Comparison of ENCODE assay signal across 8 mouse cellular contexts in genomic region chr15:98987077-98987630, GRCm38 (mm10). TPM values are rescaled to one million over a fixed set of nuclear protein-coding genes. Genes with fewer than 3 reads are reported as not detected.
DNase-seq lines count a peak whose midpoint lies in the region; ATAC-seq and TF ChIP-seq lines count a peak whose summit lies in the region.

No protein-coding gene starts in this region.

- peak overlapping the region; percentile 56 for H3K4me2 ChIP-seq in forebrain, embryonic 15.5 days (replicated peaks)
- 0 out of 2 replicates have a peak overlapping the region, but pooled peaks have one; percentile 2 for H3K4me2 ChIP-seq in stomach, embryonic 14.5 days (replicated peaks; ENCODE audit: low read depth, low read length)

- no peaks in the 10 kb centered on the region for H3K36me3 ChIP-seq in spleen, adult 2 months (ENCODE audit: control insufficient read depth, insufficient read depth, low read length)
- H3K36me3 ChIP-seq in forebrain, embryonic 15.5 days, result no peaks in the 10 kb centered on the region
- no peaks in the 10 kb centered on the region for H3K36me3 ChIP-seq in limb, embryonic 10.5 days
- H3K36me3 ChIP-seq in stomach, embryonic 14.5 days (ENCODE audit: control insufficient read depth, insufficient read depth, low read length), result no peaks in the 10 kb centered on the region
- H3K36me3 ChIP-seq in thymus, adult 2 months (ENCODE audit: control insufficient read depth, insufficient read depth, low read length), result no peaks in the 10 kb centered on the region

- no peak overlapping the region for H3K4me3 ChIP-seq in spleen, adult 2 months (ENCODE audit: extremely low read depth, insufficient read depth, insufficient read length)
- H3K4me3 ChIP-seq in forebrain, embryonic 15.5 days, result peak overlapping the region; percentile 48
- no peak overlapping the region for H3K4me3 ChIP-seq in limb, embryonic 10.5 days
- no peak overlapping the region for H3K4me3 ChIP-seq in stomach, embryonic 14.5 days (ENCODE audit: low read depth, low read length)
- no peak overlapping the region for H3K4me3 ChIP-seq in thymus, adult 2 months (ENCODE audit: control insufficient read depth, insufficient read depth, low read length)

- ATAC-seq in forebrain, embryonic 15.5 days (replicated peaks), result no peak
- no peak for ATAC-seq in stomach, embryonic 14.5 days (ENCODE audit: insufficient number of reproducible peaks, insufficient read depth, low FRiP score, low read depth)
- no peak for ATAC-seq in erythroid progenitor cell, adult 5-6 weeks (replicated peaks; ENCODE audit: low FRiP score, poor library complexity, severe bottlenecking)
- ATAC-seq in CD4-positive, CD25-positive, alpha-beta regulatory T cell, adult 4 months, result no peak

- H3K9me3 ChIP-seq in forebrain, embryonic 15.5 days, result no peaks in the 10 kb centered on the region
- no peaks in the 10 kb centered on the region for H3K9me3 ChIP-seq in limb, embryonic 10.5 days (replicated peaks)
- no peaks in the 10 kb centered on the region for H3K9me3 ChIP-seq in stomach, embryonic 14.5 days (ENCODE audit: control insufficient read depth, low read depth, low read length)

- peak overlapping the region; percentile 48; the same call in 1 of the 2 replicates for H3K27ac ChIP-seq in spleen, adult 2 months (ENCODE audit: insufficient read depth, low read length)
- peak overlapping the region; percentile 98 for H3K27ac ChIP-seq in forebrain, embryonic 15.5 days (replicated peaks)
- H3K27ac ChIP-seq in limb, embryonic 10.5 days, result peak overlapping the region; percentile 46; the same call in 1 of the 2 replicates
- H3K27ac ChIP-seq in stomach, embryonic 14.5 days (ENCODE audit: low read length), result peak overlapping the region; percentile 73; the same call in 1 of the 2 replicates
- H3K27ac ChIP-seq in thymus, adult 2 months (ENCODE audit: control insufficient read depth, insufficient read depth, low read length), result no peak overlapping the region

- peaks cover 4% of the 10 kb centered on the region for H3K4me1 ChIP-seq in spleen, adult 2 months (ENCODE audit: control insufficient read depth, insufficient read depth, insufficient read length)
- H3K4me1 ChIP-seq in forebrain, embryonic 15.5 days, result peaks cover 88% of the 10 kb centered on the region
- peaks cover 77% of the 10 kb centered on the region for H3K4me1 ChIP-seq in limb, embryonic 10.5 days
- peaks cover 25% of the 10 kb centered on the region for H3K4me1 ChIP-seq in stomach, embryonic 14.5 days (ENCODE audit: control insufficient read depth, insufficient read depth, low read length)
- H3K4me1 ChIP-seq in thymus, adult 2 months (replicated peaks; ENCODE audit: control insufficient read depth, insufficient read depth, low read length), result peaks cover 4% of the 10 kb centered on the region

- peak overlapping the region; percentile 84 for H3K9ac ChIP-seq in forebrain, embryonic 15.5 days (replicated peaks)
- no peak overlapping the region for H3K9ac ChIP-seq in stomach, embryonic 14.5 days (replicated peaks; ENCODE audit: low read depth, low read length)

- no peak for DNase-seq in spleen, adult 2 months (ENCODE audit: low read depth in 1 of 2, low spot score in 2 of 2)
- no peak for DNase-seq in spleen, postnatal 14 days (ENCODE audit: low spot score in 2 of 2)
- DNase-seq in limb, embryonic 10.5 days (ENCODE audit: low spot score), result no peak
- DNase-seq in thymus, adult 2 months, result no peak

- TF ChIP-seq CTCF in spleen, adult 2 months (IDR thresholded peaks at IDR 0.05; ENCODE audit: extremely low read depth, insufficient read depth, insufficient read length, insufficient replicate concordance), result no peak
- no peak for TF ChIP-seq CTCF in thymus, adult 2 months (IDR thresholded peaks at IDR 0.05; ENCODE audit: borderline replicate concordance, control insufficient read depth, extremely low read depth, insufficient read depth, low read length, poor library complexity)

- H3K27me3 ChIP-seq in spleen, adult 2 months (ENCODE audit: control insufficient read depth, insufficient read depth, low read length), result no peaks in the 10 kb centered on the region
- no peaks in the 10 kb centered on the region for H3K27me3 ChIP-seq in forebrain, embryonic 15.5 days
- H3K27me3 ChIP-seq in limb, embryonic 10.5 days (ENCODE audit: low read depth, poor library complexity, severe bottlenecking), result peaks cover 15% of the 10 kb centered on the region
- H3K27me3 ChIP-seq in stomach, embryonic 14.5 days (ENCODE audit: control insufficient read depth, insufficient read depth, low read length), result no peaks in the 10 kb centered on the region
- H3K27me3 ChIP-seq in thymus, adult 2 months (ENCODE audit: control insufficient read depth, insufficient read depth, low read length), result no peaks in the 10 kb centered on the region

- 91% methylated on average over 7 of the region's 7 CpGs for WGBS in spleen, adult 2 months
- 6% methylated on average over 7 of the region's 7 CpGs for WGBS in forebrain, embryonic 15.5 days
- 42% methylated on average over 7 of the region's 7 CpGs for WGBS in limb, embryonic 10.5 days
- 36% methylated on average over 7 of the region's 7 CpGs for WGBS in stomach, embryonic 14.5 days
- WGBS in thymus, adult 2 months, result 91% methylated on average over 7 of the region's 7 CpGs

- no peak for TF ChIP-seq POLR2A in spleen, adult 2 months (IDR thresholded peaks at IDR 0.05; ENCODE audit: low read depth, low read length)
- TF ChIP-seq POLR2A in thymus, adult 2 months (IDR thresholded peaks at IDR 0.05; ENCODE audit: control insufficient read depth, extremely low read depth, insufficient read depth, low read length, poor library complexity), result no peak

RNA-seq across cellular contexts. Expression of gene Tuba1a, which starts 33.7 kb away (rescaled TPM):
- polyA plus RNA-seq in spleen, adult 2 months (2012; rRNA removed), result 116 and 126 TPM in 2 replicates
- 14,933 and 15,115 TPM in 2 replicates for polyA plus RNA-seq in forebrain, embryonic 15.5 days (2015; fragmentation: Nextera tagmentation; extraction: Ambion mirVana)
- polyA plus RNA-seq in limb, embryonic 10.5 days (2016; fragmentation: Nextera tagmentation; extraction: Ambion mirVana), result 1,294 and 1,475 TPM in 2 replicates
- 1,231 and 1,258 TPM in 2 replicates for polyA plus RNA-seq in stomach, embryonic 14.5 days (2014; fragmentation: Nextera tagmentation; extraction: Ambion mirVana)
- 6.5 and 38.1 TPM in 2 replicates for total RNA-seq in erythroid progenitor cell, adult 5-6 weeks (2015; ENCODE audit: low replicate concordance)
- total RNA-seq in erythroid progenitor cell, adult 5-6 weeks (2017; ENCODE audit: low replicate concordance), result 5.9 and 9.6 TPM in 2 replicates
- 100 to 1,000 TPM; 212 to 259 TPM for polyA plus RNA-seq in CD4-positive, CD25-positive, alpha-beta regulatory T cell, adult 4 months (2017; shearing (Covaris generic))
- 373 and 432 TPM in 2 replicates for polyA plus RNA-seq in thymus, adult 2 months (2012; rRNA removed)

RNA-seq across cellular contexts. Expression of gene Gm49450, which starts 33.8 kb away (rescaled TPM):
- polyA plus RNA-seq in spleen, adult 2 months (2012; rRNA removed), result 16.3 and 63.6 TPM in 2 replicates
- polyA plus RNA-seq in forebrain, embryonic 15.5 days (2015; fragmentation: Nextera tagmentation; extraction: Ambion mirVana), result not detected in 2 replicates
- not detected in 2 replicates for polyA plus RNA-seq in limb, embryonic 10.5 days (2016; fragmentation: Nextera tagmentation; extraction: Ambion mirVana)
- not detected in 2 replicates for polyA plus RNA-seq in stomach, embryonic 14.5 days (2014; fragmentation: Nextera tagmentation; extraction: Ambion mirVana)
- not detected in 2 replicates for total RNA-seq in erythroid progenitor cell, adult 5-6 weeks (2015; ENCODE audit: low replicate concordance)
- not detected in 2 replicates for total RNA-seq in erythroid progenitor cell, adult 5-6 weeks (2017; ENCODE audit: low replicate concordance)
- not detected for polyA plus RNA-seq in CD4-positive, CD25-positive, alpha-beta regulatory T cell, adult 4 months (2017; shearing (Covaris generic))
- polyA plus RNA-seq in thymus, adult 2 months (2012; rRNA removed), result 82.1 and 153 TPM in 2 replicates

RNA-seq across cellular contexts. Expression of gene Tuba1c, which starts 42.5 kb away (rescaled TPM):
- polyA plus RNA-seq in spleen, adult 2 months (2012; rRNA removed), result 119 and 126 TPM in 2 replicates
- polyA plus RNA-seq in forebrain, embryonic 15.5 days (2015; fragmentation: Nextera tagmentation; extraction: Ambion mirVana), result 45.7 and 53.5 TPM in 2 replicates
- polyA plus RNA-seq in limb, embryonic 10.5 days (2016; fragmentation: Nextera tagmentation; extraction: Ambion mirVana), result 133 and 138 TPM in 2 replicates
- polyA plus RNA-seq in stomach, embryonic 14.5 days (2014; fragmentation: Nextera tagmentation; extraction: Ambion mirVana), result 191 and 203 TPM in 2 replicates
- 637 and 660 TPM in 2 replicates for total RNA-seq in erythroid progenitor cell, adult 5-6 weeks (2015; ENCODE audit: low replicate concordance)
- 271 and 335 TPM in 2 replicates for total RNA-seq in erythroid progenitor cell, adult 5-6 weeks (2017; ENCODE audit: low replicate concordance)
- 100 to 1,000 TPM in 1 of 2 experiments, 10 to 100 TPM in 1; 74.6 to 131 TPM for polyA plus RNA-seq in CD4-positive, CD25-positive, alpha-beta regulatory T cell, adult 4 months (2017; shearing (Covaris generic))
- polyA plus RNA-seq in thymus, adult 2 months (2012; rRNA removed), result 294 and 330 TPM in 2 replicates

RNA-seq across cellular contexts. Expression of gene Tuba1b, which starts 52.8 kb away (rescaled TPM):
- polyA plus RNA-seq in spleen, adult 2 months (2012; rRNA removed), result 694 and 1,212 TPM in 2 replicates
- 1,138 and 1,204 TPM in 2 replicates for polyA plus RNA-seq in forebrain, embryonic 15.5 days (2015; fragmentation: Nextera tagmentation; extraction: Ambion mirVana)
- 2,301 and 2,452 TPM in 2 replicates for polyA plus RNA-seq in limb, embryonic 10.5 days (2016; fragmentation: Nextera tagmentation; extraction: Ambion mirVana)
- 1,548 and 1,685 TPM in 2 replicates for polyA plus RNA-seq in stomach, embryonic 14.5 days (2014; fragmentation: Nextera tagmentation; extraction: Ambion mirVana)
- total RNA-seq in erythroid progenitor cell, adult 5-6 weeks (2015; ENCODE audit: low replicate concordance), result 2,503 and 2,754 TPM in 2 replicates
- 632 and 670 TPM in 2 replicates for total RNA-seq in erythroid progenitor cell, adult 5-6 weeks (2017; ENCODE audit: low replicate concordance)
- polyA plus RNA-seq in CD4-positive, CD25-positive, alpha-beta regulatory T cell, adult 4 months (2017; shearing (Covaris generic)), result 100 to 1,000 TPM; 419 to 534 TPM
- 3,866 and 5,106 TPM in 2 replicates for polyA plus RNA-seq in thymus, adult 2 months (2012; rRNA removed)

Comparison
In these comparisons a context has a peak if more than half of its experiments do, and no peak if none do; other contexts are left out.
1. RNA of gene Tuba1a, which starts 33.7 kb away (polyA plus RNA-seq): 14,933 to 15,115 TPM in forebrain, embryonic 15.5 days; 1,294 to 1,475 TPM in limb, embryonic 10.5 days, 1,231 to 1,258 TPM in stomach, embryonic 14.5 days, 373 to 432 TPM in thymus, adult 2 months, 212 to 259 TPM in CD4-positive, CD25-positive, alpha-beta regulatory T cell, adult 4 months and 116 to 126 TPM in spleen, adult 2 months; every median in the first group is over 10 times any median in the second.
2. RNA of gene Gm49450, which starts 33.8 kb away (polyA plus RNA-seq): 82.1 to 153 TPM in thymus, adult 2 months and 16.3 to 63.6 TPM in spleen, adult 2 months; not detected in forebrain, embryonic 15.5 days, not detected in limb, embryonic 10.5 days, not detected in stomach, embryonic 14.5 days and not detected in CD4-positive, CD25-positive, alpha-beta regulatory T cell, adult 4 months; every median in the first group is over 10 times any median in the second.